Mouse (Mus musculus) spleen, postnatal 0 days (tissue): ENCODE data around the gene Lin54. TPM values are rescaled to one million over a fixed set of nuclear protein-coding genes. Genes with fewer than 3 reads are reported as not detected.

Source experiments
- polyA plus RNA-seq: library from polyadenylated mRNA; unstranded; fragments of >200 nt; fragmentation: Nextera tagmentation; extraction: Ambion mirVana; gene quantifications from 2 replicates; pipeline ENCODE4 v1.2.1, GENCODE M21; 2015

Lin54 gene
- polyA plus RNA-seq = 9.1 and 9.3 TPM in 2 replicates

DNA sequence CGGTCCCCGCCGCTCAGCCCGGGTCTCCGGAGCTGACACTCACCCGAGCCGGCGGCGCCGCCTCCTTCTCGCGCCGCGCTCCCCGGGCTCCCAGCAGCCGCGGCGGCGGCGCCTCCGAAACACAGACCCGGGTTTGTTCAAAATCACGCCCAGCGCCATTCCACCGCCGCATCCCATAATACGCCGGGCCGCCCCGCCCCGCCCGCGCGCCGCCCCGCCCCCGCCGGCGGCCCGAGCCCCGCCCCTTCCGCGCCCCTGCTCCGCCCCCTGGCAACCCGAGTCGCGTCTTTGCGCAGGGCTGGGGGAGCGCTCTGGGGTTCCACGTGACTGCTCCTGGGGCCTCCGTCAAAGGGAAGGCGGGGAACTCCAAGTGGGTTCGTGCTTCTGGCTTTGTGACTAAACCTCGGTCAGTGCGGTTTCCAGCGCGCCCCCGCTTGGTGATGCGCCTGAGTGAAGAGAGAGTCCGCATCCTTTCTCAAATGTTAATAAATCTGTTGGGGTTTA, at the start of gene Lin54:
TSS of gene Lin54 (minus strand) at position 182 of the 504 bp plus-strand sequence.

DNA sequence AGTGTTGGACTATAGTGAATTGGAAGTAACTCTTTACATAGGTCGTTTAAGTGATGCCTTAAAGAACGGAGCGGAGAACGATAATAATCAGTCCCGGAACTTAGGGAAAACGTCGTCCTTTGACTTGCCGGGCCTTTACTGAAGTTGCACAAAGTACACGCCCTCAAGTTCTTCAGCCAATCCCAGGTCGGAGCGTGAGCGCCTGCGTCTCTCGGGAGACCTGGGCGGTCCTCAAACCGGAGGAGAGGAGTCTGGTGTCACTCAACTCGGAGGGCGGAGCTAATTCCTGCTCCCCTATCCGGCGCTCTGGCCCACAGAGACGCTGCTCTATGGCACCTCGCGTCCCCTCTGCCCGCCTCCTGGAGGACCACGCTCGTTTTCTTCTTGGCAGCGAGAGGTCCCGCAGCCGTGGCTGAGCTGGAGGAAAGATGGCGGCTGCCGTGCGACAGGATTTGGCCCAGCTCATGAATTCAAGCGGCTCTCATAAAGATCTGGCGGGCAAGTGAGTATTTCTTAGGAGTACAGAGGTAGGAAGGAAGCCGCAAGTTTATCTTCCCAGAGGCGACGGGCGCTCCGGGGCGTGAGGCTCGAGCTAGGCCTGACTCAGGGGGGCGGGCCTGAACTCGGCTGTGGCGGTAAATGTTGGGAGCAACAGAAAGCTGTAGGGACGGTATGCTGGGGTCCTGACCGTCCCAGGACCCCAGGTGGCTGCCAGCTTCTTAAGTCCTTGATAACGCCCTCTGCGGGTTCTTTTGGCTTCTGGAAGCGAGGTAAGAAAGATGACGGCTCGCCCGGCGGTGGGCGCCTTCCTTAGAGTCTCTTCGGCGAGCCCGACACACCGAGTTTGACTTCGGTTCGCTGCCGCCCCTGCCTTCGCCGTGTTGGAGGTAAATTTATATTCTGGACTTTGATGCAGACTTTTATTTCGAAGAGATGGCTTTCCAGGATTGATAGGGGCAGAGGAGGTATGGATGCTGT, 17.9 kb upstream of the Lin54 start, which contains the start of gene Cops4:
TSS of gene Cops4 (plus strand) at position 261 of the 978 bp plus-strand sequence.

DNA sequence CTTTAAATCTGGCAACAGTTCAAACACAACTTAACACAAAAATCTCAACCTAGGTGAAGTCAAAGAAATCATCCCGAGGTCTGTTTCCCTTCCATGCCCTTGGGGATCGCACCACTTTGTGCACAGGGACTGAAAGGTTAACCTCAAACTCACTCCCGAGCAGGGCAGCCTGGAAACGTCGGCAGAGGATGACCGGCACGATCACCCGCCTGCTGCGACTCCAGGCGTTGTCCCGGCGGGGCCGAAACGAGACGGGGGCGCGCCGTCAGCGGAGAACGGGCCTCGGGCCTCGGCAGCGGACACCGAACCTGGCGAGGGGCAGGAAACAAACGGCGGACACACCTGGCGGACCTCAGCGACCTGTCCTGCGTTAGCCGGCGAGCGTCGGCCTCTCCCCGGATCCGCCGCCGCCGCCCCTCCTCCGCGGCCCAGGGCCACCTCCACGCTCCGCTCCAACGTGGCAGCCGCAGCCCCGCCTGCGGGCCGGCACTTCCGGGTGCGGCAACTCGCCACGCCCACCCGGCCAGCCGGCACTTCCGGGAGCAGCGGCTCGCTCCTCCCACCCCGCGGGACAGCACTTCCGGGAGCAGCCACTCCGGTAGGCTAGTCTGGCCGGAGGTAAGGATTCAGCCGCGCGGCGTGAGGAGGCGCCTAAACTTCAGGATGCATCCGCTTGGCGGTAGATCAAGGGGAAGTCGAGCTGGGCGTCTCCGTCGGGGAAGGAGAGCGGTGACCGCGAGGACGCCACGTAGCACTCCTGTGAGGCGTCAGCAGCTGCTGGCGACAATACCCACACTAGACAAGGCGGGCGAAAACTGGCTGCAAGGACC, 84.5 kb downstream of the Lin54 start, which contains the start of gene Sec31a:
TSS of gene Sec31a (minus strand) at position 474 of the 830 bp plus-strand sequence.

Other genes with a start within 250 kb of the Lin54 start
- gene Sec31a, start 84.4 kb downstream of the Lin54 start, polyA plus RNA-seq = 41.3 and 51.6 TPM in 2 replicates
- gene Cops4, start 17.7 kb upstream of the Lin54 start, polyA plus RNA-seq = 70.0 and 73.9 TPM in 2 replicates
- 171 and 230 TPM in 2 replicates for gene Plac8, start 71.6 kb upstream of the Lin54 start, polyA plus RNA-seq
- gene Coq2, start 174.5 kb upstream of the Lin54 start, polyA plus RNA-seq = 29.2 and 32.0 TPM in 2 replicates
- gene Hpse, start 219.1 kb upstream of the Lin54 start, polyA plus RNA-seq = 1.6 and 1.9 TPM in 2 replicates